Mouse (Mus musculus): ENCODE measurements around the gene Adamts3.

GRCm38 (mm10) chr5:89734759-89735158, 148.4 kb downstream of the Adamts3 start:
- TF ChIP-seq CTCF (IDR thresholded peaks at IDR 0.05; ENCODE audit: low read depth), result no peak
- no peak for TF ChIP-seq EP300 (IDR thresholded peaks at IDR 0.05; ENCODE audit: low read depth)
